Mouse (Mus musculus) kidney, postnatal 36 days (tissue): ENCODE measurements around the gene Far1.

Experiments
- DNase-seq, 2 experiments: peaks; one replicate each; pipeline ENCODE4 v3.0.0; 2021 to 2022; ENCODE audit warnings: mixed read lengths in 2 of 2

The Far1 gene

DNA sequence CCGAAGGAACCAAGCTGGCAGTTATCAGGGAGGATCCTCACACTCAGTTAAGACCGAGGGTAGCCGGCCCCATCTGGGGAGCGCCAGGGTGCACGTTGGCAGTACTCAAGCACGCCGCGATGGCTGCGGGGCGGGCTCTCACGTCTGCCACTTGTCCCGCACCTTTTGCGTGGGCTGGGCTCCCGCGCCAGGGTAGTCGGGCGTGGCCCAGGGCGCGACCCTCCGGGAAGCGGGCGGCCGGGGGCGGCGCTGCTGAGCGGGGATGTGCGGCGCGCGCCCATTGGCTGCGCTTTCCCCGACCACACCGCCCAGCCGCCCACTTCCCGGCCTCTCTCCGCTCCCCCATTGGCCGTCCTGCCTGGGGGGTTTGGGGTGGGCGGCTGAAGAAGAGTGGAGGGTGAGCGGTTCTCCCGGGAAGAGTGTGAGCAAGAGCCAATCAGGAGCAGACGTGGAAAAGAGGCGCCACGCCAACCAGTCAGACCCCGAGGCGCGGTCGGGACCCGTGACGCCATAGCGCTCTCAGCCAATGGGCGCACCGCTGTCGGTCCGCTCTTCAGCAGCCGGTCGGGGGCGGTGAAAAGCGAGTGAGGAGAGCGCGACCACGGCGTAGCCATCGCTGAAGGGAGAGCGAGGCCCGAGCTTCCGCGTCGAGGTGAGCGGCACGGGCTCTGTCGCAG is at the start of gene Far1:
Gene Far1 (plus strand): TSS at position 549 of the 677 bp plus-strand sequence.
- peak; percentile 99 for DNase-seq

DNA sequence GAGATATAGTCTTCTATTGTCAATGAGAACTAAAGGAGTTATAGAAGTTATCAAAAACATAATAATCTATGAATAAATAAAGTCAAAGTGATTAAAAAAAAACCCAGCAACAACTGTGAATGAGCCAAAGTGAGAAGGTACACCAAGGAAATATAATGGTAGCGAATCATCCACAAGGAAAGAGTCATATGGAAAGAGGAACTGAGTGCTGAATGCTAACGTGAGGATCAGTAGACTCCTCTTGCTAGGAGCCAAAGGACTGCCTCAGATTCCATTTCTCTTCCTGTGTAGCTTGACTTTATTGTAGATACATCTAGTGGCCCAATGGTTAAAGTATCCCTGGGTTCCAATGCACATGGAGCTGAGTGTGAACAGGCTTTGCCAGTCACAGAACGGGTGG is 45.3 kb upstream of the Far1 start:
- DNase-seq: no peak

DNA sequence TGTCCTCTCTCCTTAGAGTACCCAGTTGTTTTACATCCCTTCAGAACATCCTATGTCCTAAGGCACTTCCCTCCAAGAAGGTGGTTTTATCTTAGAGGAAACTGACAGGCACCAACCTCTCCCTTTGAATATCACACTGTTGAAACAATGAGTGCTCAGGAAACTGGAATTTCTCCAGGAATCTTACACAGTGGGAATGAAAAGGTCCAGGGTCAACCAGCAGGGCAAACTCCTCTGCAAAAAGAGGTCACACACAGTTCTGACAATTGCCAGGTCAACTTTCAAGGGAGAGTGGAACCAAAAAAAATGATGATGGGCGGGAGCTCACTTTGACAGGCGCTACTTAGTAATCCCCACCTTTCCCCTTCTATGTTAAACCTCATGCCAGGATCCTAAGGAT is 43.0 kb upstream of the Far1 start:
- peak; percentile 26 to 55 for DNase-seq

DNA sequence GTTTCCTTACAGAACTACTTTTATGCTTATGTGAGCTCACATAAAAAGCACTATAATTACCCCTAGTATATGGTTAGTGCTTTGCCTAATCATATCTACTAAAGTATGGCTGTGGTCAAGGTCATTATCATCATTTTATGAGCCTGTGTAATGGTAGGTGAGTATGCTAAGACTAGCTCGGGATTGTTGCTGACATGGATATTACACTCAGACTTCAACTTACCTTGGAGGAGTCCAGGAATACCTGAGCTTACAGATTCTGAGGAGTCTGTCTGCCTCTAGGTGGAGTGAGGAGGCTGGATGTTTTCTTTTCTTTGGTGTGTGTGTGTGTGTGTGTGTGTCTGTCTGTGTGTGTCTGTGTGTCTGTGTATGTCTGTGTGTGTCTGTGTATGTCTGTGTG is 42.0 kb upstream of the Far1 start:
- no peak for DNase-seq

DNA sequence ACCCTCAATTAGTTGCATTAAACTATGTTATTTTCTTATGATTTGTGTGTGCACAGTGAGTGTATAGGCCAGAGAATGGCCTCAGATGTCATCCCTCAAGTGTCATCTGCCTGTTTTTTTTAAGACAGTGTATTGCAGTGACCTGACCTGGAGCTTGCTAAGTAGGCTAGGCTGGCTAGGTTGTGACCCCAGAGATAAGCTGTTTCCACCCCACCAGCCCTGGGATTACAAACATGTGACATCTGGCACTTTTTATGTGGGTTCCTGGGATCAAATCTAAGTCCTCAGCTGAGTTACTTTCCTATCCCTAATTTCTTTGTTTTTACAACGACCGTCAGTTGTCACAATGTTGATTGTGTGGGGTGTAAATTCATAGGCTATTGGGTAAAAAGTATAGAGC is 17.8 kb upstream of the Far1 start:
- no peak for DNase-seq

DNA sequence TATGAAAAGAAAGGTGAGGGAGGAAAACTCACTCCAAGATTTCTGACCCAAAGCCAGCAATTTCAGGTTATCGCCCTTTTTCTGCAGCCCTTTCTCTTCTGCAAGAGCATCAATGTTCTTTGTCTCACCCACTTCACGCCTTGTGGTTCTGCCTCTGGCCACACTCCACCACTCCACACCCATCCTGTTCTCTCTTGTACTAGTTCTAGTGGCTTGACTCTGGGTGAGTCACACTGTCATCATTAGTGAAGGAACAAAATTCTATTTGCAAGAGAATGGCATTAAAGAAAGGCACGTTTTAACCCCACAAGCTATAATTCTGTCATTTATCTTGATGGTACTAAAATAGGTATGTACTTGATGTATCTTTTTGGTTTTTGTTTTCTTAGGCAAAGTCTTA is 15.2 kb upstream of the Far1 start:
- DNase-seq: no peak

DNA sequence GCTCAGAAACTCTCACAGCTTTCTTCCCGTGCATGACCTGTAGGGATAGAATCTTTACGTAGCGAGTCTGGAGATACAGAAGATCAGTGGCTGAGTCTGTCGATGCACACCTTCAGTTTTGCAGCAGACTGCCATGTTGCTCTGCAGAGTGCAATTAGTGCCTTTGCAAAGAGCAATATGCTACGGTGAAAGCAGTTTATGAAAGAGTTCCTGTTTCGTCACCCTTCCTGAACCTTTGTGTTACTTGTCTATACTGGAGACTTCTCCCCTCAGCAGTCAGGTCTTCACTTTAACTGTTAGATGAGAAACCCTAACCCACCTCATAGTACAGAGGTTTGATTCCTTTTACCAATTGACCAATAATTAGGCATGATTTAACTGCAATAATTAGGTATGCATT is 13.8 kb upstream of the Far1 start:
- no peak for DNase-seq

DNA sequence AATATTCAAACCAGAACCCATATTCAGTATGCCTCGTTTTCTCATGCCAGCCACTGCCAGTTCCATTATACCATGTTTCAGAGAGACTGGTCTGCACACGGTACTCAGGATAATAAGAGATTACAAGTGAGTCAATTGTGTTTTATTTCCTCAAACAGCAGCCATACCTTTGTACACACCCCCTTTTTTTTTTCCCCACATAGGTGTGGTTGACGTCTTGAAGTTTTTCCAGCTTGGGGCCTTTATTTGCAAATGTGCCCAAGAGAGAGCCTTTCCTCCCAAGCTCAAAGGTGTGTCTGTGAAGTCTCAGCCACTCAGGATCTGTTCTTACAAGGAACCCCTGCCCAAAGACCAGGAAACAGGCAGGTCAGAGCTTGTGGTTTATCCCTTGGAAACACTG is 11.2 kb upstream of the Far1 start:
- no peak for DNase-seq

DNA sequence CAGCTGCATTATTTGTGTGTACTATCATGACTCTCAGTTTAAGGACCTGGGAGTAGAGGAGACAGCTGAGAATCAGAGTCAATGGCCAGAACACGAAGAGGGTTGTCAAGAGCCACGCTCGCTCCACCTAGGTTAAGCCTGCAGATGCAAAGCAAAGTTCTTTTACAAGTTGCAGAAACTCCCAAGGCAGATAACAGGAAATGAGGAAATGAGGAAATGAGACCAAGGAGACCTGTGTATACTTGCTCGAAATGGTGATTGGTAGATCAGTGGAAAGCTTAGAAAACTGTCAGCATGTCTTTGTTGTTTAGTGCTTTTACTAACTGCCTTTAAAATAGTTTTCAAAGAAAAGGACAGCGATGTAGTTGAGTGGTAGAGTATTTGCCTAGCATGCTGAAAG is 8.6 kb upstream of the Far1 start:
- no peak for DNase-seq

DNA sequence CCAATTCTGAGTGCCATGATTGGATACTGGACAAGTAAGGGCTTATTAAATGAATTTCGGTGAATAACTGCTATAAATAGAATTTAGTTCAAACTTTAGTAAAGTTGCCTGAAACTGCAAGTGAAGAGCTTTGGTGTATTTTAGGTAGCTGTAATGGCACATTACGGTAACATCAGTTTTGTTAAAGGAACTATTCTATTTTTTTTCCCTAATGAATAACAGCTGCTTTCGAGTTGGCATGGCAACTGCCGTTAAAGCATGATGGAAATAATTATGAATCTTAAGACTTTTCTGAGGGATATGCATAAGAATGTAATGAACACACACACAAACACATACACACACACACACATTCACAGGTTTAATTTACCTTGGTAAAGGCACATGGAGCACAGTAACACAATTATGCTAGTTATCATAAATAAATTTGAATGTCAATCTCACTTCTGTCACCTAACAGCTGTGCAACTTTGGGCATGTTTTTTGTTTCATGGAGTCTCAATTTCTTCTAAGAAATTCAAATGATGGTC is 8.1 kb upstream of the Far1 start:
- DNase-seq: no peak

DNA sequence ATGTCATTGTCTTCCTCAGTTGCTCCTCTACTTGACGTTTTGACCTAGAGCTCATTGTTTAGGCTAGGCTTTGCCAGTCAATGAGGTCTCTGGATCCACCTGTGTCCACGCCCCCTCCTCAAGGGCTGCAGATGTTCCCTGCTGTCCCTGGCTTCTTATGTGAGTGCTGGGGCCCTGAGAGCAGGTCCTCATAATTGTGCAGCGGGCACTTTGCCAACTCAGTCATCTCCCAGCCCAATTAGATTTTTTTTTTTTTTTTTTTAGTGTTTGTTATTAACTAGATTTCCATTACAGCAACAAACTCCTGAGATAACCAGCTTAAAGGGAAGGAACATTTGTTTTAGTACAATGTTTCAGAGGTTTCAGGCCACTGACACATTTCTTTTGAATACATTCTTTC is 5.8 kb upstream of the Far1 start:
- peak; percentile 20 to 48 for DNase-seq

DNA sequence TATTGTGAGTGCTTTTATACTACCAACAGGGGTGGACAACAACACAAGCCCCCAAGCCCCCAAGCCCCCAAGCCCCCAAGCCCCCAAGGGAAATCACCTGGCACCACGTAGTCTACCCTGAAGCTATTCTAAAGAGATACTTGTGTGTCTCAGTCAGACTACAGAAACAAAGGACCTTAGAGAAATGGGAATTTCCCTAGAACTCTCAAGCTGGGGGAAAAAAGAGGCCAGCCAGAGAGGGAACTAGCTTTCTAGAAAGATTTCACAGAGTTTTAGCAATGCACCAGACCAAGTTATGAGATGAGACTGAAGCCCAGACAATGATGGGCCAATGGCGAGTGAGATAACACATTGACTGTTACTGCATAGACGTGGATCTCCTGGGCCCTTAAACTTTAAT is 2.2 kb upstream of the Far1 start:
- no peak for DNase-seq

DNA sequence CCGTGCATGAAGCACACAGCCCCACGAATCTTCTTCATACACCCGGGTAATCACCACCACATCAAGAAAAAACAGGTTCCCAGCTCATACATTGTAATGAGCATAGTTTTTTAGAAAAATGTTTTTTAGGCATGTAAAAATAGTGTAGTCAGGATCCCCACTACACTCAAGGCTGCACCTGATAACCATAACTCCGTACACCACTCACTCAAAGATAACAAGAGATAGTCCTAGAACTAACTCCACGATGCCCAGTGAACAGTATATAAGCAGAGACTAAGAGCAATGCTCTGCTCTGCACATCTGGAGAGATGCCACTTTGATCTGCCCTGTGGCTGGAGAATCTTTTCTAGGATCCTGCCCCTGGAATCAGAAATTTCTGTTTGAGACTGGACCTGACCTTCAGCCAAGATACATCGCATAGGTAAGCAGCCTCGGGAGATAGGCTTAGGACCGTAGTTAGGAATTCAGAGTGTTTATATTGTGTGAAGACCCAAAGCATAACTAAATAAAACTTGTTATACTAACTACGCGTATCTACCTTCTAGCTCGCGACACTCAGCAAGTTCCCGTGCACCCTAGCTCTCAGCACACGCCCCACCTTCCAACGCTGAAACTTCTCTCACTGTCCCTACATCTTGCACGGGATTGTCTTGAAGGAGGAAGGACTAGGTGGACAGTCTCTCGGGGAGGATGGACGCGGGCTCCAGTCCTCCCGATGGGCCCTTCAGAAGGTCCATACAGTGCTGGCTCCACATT is 928 bp upstream of the Far1 start:
- peak in 1 of 2 experiments; percentile 14 for DNase-seq

DNA sequence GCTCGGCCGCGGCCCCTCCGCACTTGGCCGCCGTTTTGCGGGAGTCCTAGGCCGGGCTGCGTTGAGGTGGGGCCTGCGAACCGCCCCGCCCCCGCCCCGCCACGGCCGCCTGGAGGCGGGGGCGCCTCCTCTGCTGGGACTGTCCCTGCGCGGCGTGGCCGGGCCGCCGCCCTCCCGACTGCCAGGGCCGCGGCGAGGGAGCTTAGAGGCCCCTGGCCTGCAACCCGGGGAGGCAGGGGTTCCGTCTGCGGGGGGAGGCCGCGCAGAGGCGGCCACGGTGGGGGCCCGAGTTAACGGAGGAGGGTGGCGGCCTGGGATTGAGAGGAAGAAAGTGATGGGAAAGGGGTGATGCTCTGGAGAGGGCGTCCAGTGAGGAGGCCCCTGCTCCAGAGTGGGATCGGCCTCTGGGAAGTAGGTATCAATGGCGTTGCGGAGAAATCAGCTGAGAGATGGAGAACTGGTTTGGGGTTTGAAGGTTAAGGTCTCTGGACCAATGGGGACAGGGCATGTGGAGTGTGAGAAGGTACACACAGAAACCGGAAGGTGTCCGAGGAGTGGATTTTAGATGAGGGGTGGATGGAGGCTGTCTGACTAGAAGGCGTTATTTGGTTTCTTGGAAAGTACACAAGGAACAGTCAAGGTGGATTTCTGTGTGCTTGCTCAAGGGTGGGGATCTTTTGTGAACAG is 472 bp downstream of the Far1 start:
- DNase-seq: peak; percentile 24 to 32

DNA sequence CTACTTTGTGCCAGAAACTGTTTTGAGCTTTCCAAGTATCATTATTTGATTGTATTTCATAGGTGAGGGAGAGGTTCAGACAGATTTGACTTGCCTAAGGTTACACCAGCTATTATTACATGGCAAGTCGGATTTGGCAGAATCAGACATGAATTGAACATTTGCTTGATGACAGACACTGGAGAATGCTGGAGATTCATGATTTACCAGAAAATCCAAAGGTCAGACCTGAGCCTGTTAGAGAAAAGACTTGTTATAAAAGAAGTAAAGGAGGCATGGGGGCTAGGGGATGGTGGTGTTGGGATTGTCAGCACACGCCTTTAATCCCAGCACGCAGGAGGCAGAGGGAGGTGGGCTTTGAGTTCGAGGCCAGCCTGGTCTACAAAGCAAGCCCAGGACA is 2.2 kb downstream of the Far1 start:
- DNase-seq: peak; percentile 17 to 69

DNA sequence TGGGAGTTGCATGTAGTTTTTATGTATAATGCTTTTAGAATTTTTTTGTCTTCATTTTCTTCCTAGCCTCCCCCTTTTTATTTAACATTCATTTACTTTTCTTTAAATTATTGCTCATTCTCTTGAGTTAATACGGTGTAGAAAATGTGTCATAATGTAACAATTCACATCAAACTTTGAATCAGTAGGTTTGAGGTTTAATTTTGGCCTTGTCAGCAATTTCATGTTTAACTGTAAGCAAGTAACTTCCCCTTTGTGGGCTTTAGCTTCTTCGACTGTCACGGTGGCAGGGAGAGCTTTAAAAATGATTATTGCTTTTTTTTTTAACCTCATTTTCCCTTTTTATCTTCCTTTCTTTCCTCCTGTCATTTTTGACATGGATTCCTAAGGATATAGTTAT is 4.8 kb downstream of the Far1 start:
- DNase-seq: no peak

DNA sequence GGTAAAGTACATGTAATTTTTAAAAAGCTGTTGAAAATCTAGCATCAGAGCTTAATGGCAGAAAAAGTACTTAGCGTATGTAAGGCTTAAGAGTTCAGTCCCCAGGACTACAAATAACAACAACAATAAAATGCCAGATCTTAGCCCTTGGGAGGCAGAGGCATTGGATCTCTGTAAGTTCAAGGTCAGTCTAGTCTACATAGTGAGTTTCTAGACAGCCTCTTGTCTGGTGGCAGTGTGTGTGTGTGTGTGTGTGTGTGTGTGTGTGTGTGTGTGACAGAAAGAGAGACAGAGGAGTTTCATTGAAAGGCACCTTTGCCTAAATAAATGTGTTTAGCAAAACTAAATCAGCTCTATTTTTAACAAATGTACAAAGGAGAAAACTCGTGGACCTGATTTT is 5.3 kb downstream of the Far1 start:
- DNase-seq: no peak

DNA sequence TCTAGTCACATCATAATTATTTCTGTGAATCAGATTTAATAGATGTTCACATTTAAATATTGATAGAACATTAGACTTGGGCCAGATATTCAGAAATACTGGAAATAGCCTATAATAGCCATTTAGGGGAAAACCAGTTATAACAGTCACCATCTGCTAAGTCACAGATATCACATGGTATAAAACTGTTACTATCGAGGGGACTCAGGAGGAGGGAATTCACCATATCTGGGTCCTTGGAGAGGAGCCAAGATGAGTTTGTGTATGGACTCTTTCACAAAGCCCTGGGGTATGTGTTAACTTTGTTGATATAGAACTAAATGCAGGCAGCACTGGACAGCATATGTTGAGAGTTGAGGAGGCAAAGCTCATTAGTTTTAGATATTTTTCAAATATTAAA is 29.5 kb downstream of the Far1 start:
- DNase-seq: no peak

DNA sequence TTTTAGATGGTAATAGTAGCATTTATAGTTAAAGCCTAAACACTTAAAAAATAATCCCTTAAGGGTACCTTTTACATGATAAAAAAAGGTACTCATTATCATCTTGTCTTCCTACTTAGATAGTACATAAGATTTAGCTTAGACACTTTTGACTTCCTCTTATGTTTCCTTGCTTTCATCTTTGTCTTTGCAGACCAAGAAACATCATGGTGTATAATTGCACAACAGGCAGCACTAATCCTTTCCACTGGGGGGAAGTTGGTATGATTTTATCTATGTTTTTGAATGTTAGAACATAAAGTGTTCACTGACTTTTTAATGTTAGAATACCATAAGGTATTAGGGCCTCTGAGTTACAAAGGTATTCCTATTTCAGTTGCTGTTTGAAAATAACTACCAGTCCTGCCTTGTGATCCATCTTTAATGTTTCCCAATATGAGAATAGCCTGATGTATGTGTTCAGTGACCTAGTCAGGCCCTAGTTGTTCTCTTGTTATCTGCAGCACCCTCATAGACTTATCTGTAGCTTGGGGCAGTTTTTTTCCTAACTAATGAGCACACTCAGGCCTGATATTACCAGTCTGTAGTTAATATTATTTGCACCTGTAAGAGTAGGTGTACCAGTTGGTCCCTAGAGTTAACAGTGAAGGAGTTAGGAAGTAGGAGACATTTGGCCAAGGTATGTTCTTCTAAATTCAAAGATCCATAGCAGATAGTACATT is 38.3 kb downstream of the Far1 start:
- DNase-seq: no peak

DNA sequence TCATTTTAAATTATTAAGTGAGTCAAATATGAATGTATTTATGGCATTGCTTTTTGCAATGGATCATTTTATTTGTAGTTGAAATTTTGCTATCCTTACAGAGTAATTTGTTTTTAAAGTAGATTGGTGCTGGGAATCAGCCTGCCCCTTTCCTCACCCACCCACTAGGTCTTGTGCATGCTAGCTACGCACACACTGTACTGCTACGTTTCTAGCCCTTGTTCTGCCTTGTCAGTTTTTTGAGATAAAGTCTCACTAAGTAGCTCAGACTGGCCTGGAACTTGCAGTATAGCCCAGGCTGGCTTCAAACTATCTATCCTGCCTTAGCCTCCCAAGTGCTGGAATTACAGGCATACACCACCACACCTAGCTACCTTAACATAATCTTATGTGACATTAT is 38.9 kb downstream of the Far1 start:
- no peak for DNase-seq

DNA sequence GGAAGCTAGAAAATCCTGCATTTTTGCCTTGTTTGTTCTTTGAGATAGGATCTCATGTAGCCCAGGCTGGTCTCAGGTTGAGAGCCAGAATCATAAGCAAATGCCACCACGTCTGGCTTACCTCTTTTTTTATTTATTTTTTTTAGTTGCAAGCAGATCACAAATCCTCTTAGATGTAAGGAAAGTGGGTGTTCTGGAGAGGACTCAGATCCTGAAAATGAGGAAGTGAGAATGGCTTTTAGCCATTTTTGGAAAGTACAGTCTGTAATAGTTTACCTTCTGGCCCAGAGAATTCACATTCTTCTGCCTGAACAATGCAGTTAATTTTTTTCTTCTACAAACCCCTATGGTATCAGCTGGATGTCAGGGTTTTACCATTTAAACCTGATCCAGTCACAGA is 42.5 kb downstream of the Far1 start:
- DNase-seq: no peak

DNA sequence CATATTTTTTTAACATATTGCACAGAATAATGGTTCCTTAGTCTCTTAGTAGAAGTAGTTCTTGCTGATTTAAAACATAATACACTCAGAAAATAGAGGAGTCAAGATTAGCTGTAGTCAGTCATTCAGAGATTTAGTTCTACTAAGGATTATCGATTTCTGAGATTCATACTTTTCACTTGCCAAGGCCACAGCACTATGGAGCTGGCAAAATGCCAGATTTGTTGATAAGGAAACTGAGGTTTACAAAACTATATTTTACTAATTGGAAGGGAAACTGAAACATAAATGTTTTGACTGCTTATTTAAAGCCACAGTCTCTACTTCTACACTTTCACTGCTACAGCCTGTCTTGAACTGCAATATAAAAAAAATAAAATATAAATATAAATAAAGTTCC is 53.3 kb downstream of the Far1 start:
- DNase-seq: no peak

DNA sequence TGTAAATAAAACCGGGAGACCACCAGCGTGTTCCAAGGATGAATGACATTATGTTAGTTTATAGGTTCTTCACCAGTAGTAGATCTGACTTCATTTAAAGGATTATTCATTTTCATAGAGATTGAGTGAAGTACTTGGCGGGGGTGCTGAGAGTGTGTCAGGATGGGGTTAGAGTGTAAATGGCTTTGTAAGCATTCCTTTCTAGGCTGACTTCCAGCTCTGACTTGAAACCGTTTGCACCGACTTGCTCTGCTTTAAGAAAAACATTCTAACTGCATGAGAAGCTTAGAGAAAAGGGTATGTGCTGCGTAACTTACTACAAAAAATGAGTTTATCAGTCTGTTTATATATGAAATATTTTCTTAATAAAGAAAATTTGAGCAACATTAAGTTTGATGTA is 57.5 kb downstream of the Far1 start:
- no peak for DNase-seq
